In the genomic region with DNA sequence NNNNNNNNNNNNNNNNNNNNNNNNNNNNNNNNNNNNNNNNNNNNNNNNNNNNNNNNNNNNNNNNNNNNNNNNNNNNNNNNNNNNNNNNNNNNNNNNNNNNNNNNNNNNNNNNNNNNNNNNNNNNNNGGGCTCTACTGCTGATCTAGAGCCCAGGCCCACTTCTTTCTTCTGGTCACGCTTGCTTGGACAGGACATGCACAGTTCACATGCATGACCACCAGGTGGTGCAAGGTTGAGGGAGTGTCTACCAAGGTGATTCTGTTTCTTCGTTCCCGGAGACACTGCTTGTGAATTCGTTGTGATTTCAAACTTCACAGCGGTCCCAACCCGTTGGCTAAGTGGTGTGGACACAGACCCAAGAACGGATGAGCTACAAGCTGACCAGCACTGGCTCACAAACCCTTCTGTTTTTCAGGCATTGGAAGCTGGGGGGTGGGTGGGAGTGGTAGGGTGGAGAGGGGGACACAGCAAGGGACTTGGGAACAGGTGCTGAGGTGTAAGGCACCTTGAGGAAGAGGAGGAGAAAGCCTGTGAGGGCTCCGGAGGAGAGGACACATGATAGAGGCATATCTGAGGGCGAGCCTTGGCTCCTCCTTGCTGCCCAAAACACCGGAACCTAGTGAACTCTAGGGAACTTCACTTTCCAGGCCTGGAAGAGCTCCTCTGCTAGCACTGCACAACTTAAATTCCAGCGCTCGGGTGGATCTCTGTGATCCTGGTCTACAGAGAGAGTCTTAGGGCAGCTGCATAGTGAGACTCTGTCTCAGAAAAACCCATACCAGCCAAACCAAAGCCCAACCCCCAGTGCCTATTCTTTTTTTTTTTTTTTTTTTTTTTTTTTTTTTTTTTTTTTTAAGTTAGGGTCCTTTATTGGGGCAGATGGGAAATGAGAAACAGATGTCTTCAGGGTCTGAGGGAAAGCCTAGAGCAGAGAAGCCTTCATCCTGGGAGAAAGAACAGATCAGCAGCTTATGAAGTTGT, we compare ENCODE assay signal across 8 mouse cellular contexts. TPM values are rescaled to one million over a fixed set of nuclear protein-coding genes. Genes with fewer than 3 reads are reported as not detected.
DNase-seq lines count a peak whose midpoint lies in the region; ATAC-seq and TF ChIP-seq lines count a peak whose summit lies in the region.

No protein-coding gene starts in this region.

- H3K4me3 ChIP-seq in forebrain, postnatal 0 days (ENCODE audit: low read depth, low read length): no peak overlapping the region

- no peaks in the 10 kb centered on the region for H3K36me3 ChIP-seq in forebrain, postnatal 0 days (ENCODE audit: insufficient read depth)

- 20% methylated on average over 12 of the region's 12 CpGs for WGBS in forebrain, postnatal 0 days

- H3K9me3 ChIP-seq in forebrain, postnatal 0 days (ENCODE audit: low read length): no peaks in the 10 kb centered on the region

- peak; percentile 63 for DNase-seq in MEL-GATA-1-ER (ENCODE audit: extremely low read depth, low read depth)
- DNase-seq in cerebellum, adult 11-12 months: peak; percentile 29
- peak; percentile 66 for DNase-seq in forebrain, postnatal 0 days
- peak; percentile 67 to 69 for DNase-seq in layer of hippocampus, postnatal 10 days (ENCODE audit: low spot score in 2 of 2)
- DNase-seq in lung, postnatal 36 days: peak; percentile 86
- DNase-seq in retina, postnatal 1 day: peak; percentile 85
- peak; percentile 61 for DNase-seq in urinary bladder, adult 2 months (ENCODE audit: low spot score)

- H3K27me3 ChIP-seq in forebrain, postnatal 0 days (ENCODE audit: insufficient read depth, low read length): no peaks in the 10 kb centered on the region

- peak; percentile 42; the same call in 1 of the 2 replicates for ATAC-seq in forebrain, postnatal 0 days
- ATAC-seq in hematopoietic stem cell, adult 5-6 weeks (replicated peaks in 1 of 2; ENCODE audit: insufficient read depth in 1 of 2, low FRiP score in 2 of 2, low TSS enrichment in 1 of 2, low read depth in 1 of 2, poor library complexity in 2 of 2, severe bottlenecking in 2 of 2): peak; percentile 71 to 74

- H3K27ac ChIP-seq in forebrain, postnatal 0 days (ENCODE audit: low read depth, low read length): no peak overlapping the region

- no peak overlapping the region for H3K4me2 ChIP-seq in forebrain, postnatal 0 days (ENCODE audit: low read depth)

- peak; percentile 90 for TF ChIP-seq CTCF in forebrain, postnatal 0 days (IDR thresholded peaks at IDR 0.05; ENCODE audit: low read depth)

- no peaks in the 10 kb centered on the region for H3K4me1 ChIP-seq in forebrain, postnatal 0 days (ENCODE audit: insufficient read depth)

- H3K9ac ChIP-seq in forebrain, postnatal 0 days: no peak overlapping the region

RNA-seq across cellular contexts. Expression of a gene that starts 16.8 kb away (rescaled TPM):
- total RNA-seq in forebrain, postnatal 0 days (2014; rRNA removed): 92.8 and 97.8 TPM in 2 replicates
- 118 and 119 TPM in 2 replicates for polyA plus RNA-seq in forebrain, postnatal 0 days (2015; fragmentation: Nextera tagmentation; extraction: Ambion mirVana)
- total RNA-seq in hematopoietic stem cell, adult 5-6 weeks (2017): 140 and 144 TPM in 2 replicates
- 10 to 100 TPM; 42.8 to 47.7 TPM for total RNA-seq in layer of hippocampus, postnatal 10 days (2021)
- polyA plus RNA-seq in urinary bladder, adult 2 months (2012; rRNA removed): 52.9 and 64.9 TPM in 2 replicates

RNA-seq across cellular contexts. Expression of a gene that starts 52.6 kb away (rescaled TPM):
- 185 and 197 TPM in 2 replicates for total RNA-seq in forebrain, postnatal 0 days (2014; rRNA removed)
- polyA plus RNA-seq in forebrain, postnatal 0 days (2015; fragmentation: Nextera tagmentation; extraction: Ambion mirVana): 622 and 667 TPM in 2 replicates
- total RNA-seq in hematopoietic stem cell, adult 5-6 weeks (2017): 405 and 607 TPM in 2 replicates
- total RNA-seq in layer of hippocampus, postnatal 10 days (2021): 100 to 1,000 TPM; 374 to 409 TPM
- 47.7 and 61.5 TPM in 2 replicates for polyA plus RNA-seq in urinary bladder, adult 2 months (2012; rRNA removed)

Comparison
In these comparisons a context has a peak if more than half of its experiments do, and no peak if none do; other contexts are left out.
1. DNase-seq: peak in every context shown above with its lines; median percentile 86 in lung, postnatal 36 days; 85 in retina, postnatal 1 day; 68 in layer of hippocampus, postnatal 10 days; 66 in forebrain, postnatal 0 days; 63 in MEL-GATA-1-ER; 61 in urinary bladder, adult 2 months; 29 in cerebellum, adult 11-12 months.